Mouse (Mus musculus): Measurements from ENCODE around the gene Oaz3. TPM values are rescaled to one million over a fixed set of nuclear protein-coding genes. Genes with fewer than 3 reads are reported as not detected.

Gene Oaz3
- polyA plus RNA-seq, 2 experiments from 2014 or later: 0.94 TPM; not detected in 1

DNA sequence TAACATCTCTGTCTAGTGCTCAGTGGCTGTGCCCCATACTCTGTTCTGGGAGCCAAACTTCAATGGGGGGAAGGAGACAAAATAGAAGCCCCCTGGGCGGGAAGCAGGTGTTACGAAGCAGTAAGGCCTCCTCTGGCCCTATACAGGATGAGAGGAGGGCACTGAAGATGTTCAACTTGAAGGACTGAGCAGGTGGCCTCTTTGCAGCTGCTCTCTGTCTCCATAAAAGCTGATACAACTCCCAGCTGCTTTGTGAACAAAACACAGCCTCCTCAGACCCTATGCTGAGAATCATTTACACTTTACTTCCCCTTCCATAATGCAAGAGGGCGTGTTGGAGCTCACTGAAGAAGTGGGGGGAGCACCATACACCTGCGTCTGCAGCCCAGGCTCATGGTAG lies 57.0 kb downstream of the Oaz3 start:
- no peak for ATAC-seq

DNA sequence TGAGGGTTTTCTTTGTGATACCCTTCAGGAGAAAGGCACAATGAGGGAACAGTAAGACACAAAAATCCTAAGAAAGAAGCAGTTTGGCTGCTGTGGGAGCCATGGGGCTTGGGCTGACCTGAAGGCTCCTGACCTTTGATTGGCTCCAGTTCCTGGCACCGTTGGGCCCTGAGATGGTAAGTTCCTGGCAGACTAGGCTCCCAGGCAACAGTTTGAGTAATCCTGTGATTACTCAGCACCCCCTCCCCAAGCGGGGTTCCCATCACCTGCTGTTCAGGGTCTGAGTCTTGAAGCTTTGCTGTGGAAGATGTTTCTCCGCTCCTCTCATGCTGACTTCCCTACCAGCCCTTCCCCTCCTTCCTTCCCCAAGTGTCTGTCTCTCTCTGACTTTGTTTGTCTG lies 60.2 kb downstream of the Oaz3 start:
- ATAC-seq: no peak

Other genes starting within 250 kb of the Oaz3 start
- gene Gm5286, start 247.2 kb downstream of the Oaz3 start, polyA plus RNA-seq (2017; shearing (Covaris generic)): not detected
- not detected for gene Gm4778, start 179.9 kb downstream of the Oaz3 start, polyA plus RNA-seq (2017; shearing (Covaris generic))
- 10 to 100 TPM in 1 of 2 experiments, 1 to 10 TPM in 1; 9.9 to 11.9 TPM for gene Them4, start 133.8 kb downstream of the Oaz3 start, polyA plus RNA-seq (2017; shearing (Covaris generic))
- not detected for gene Them5, start 101.8 kb downstream of the Oaz3 start, polyA plus RNA-seq (2017; shearing (Covaris generic))
- not detected for gene C2cd4d, start 81.5 kb downstream of the Oaz3 start, polyA plus RNA-seq (2017; shearing (Covaris generic))
- 1 to 10 TPM; 4.4 to 7.4 TPM for gene Rorc, start 71.1 kb downstream of the Oaz3 start, polyA plus RNA-seq (2017; shearing (Covaris generic))
- under 1 TPM; 0.40 to 0.48 TPM for gene Lingo4, start 45.4 kb downstream of the Oaz3 start, polyA plus RNA-seq (2017; shearing (Covaris generic))
- 10 to 100 TPM; 11.4 to 11.6 TPM for gene Tdrkh, start 30.6 kb downstream of the Oaz3 start, polyA plus RNA-seq (2017; shearing (Covaris generic))
- gene Mrpl9, start 597 bp downstream of the Oaz3 start, polyA plus RNA-seq (2017; shearing (Covaris generic)): 10 to 100 TPM; 47.2 to 47.6 TPM
- 1 to 10 TPM in 1 of 2 experiments, under 1 TPM in 1; 0.55 to 1.8 TPM for gene Celf3, start 34.4 kb upstream of the Oaz3 start, polyA plus RNA-seq (2017; shearing (Covaris generic))
- 1 to 10 TPM in 1 of 2 experiments, not detected in 1; 1.4 TPM for gene Riiad1, start 36.4 kb upstream of the Oaz3 start, polyA plus RNA-seq (2017; shearing (Covaris generic))
- gene Snx27, start 138.8 kb upstream of the Oaz3 start, polyA plus RNA-seq (2017; shearing (Covaris generic)): 10 to 100 TPM; 17.1 TPM
- not detected for gene Gm10972, start 199.2 kb upstream of the Oaz3 start, polyA plus RNA-seq (2017; shearing (Covaris generic))
- gene Tuft1, start 215.0 kb upstream of the Oaz3 start, polyA plus RNA-seq (2017; shearing (Covaris generic)): 1 to 10 TPM; 2.1 to 6.8 TPM
- gene Selenbp2, start 249.6 kb upstream of the Oaz3 start, polyA plus RNA-seq (2017; shearing (Covaris generic)): not detected

Data from CD4-positive, CD25-positive, alpha-beta regulatory T cell, adult 4 months (primary cell).